Mouse (Mus musculus) activated CD4-positive, CD25-positive, alpha-beta regulatory T cell, adult 4 months (primary cell): ENCODE measurements around the gene Pqlc2. TPM values are rescaled to one million over a fixed set of nuclear protein-coding genes. Genes with fewer than 3 reads are reported as not detected.
A peak's percentile ranks its signal among the peaks of the same experiment; 100 is the strongest.

ENCODE experiments used
- ATAC-seq: one replicate; pipeline ENCODE4 v1.8.0; 2017
- polyA plus RNA-seq, 2 experiments: library from polyadenylated mRNA; unstranded; fragments of 100-300 nt; shearing (Covaris generic); gene quantifications; one replicate each; pipeline ENCODE4 v1.2.1; 2017

The Pqlc2 gene
- polyA plus RNA-seq, 2 experiments from 2014 or later = 7.6 to 9.9 TPM

- ATAC-seq = no peak
Observed at GRCm38 (mm10) chr4:139302241-139302640, 8.3 kb downstream of the Pqlc2 start.

DNA sequence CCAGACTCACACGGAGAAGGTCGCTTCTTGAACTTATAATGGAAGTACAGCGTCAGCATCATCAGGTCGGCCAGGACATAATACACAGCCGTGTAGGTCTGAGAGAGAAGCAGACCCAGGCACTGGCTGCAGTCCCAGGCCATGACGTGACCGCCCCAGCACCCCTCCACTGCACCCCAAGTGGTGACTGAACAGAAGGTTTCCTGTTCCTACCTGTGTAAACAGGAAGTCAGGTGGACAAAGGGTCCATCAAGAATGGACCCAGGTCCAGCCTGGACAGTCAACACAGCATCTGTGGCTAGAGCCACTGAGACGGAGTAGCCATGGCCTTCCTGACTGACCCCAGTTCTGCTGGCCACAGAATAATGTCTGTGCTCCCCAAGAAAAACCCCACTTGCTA, 8.7 kb downstream of the Pqlc2 start:
- ATAC-seq = no peak

DNA sequence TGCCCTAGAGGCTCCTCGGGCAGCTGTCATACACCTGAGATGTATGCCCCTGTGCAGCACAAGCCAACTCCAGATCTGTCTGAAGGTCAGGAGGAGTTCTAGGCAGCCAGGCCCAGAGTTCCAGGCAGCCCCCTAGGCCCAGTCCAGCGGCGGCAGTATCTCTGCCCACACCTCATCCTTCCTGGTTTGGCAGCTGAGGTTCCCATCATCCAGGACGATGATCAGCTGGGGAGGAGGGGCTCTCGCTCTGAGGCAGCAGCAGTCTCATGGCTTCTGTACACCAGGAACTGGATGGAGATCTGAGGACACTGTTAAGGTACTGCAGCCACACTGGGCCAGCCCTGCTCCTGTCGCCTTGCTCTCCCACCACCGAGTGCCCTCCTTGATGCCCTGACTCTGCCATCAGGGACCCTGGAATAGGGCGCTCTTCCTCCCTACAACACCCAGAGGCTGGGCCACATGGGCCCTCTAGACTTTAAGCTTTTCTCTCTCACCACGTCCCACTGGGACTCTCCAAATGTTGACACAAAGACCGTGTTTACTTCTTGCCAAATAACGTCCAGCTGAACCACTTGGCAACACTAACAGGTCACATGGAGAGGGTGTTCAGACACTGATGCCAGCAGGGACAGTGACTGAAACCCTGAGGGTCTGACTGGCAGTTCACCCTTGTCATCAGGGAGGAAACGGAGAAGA, 11.7 kb downstream of the Pqlc2 start:
- ATAC-seq = no peak

DNA sequence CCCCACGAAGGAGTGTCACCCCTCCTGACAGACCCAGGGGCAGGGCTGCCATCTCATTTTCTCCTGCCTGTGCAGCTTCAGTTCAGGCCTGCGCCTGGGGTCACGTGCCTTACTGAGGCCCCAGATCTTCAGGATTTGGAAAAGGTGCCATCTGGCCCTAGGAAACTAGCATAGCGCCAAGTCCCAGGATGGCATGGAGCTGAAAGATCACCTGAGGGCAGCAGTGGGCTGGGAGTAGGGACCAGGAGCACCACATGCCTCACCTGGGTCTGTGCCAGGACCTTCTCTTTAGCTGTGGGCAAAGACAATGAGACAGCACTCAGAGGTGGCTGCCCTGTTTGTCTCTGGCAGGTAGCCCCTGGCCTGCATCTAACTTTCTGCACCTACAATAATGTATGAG, 12.9 kb downstream of the Pqlc2 start:
- no peak for ATAC-seq

DNA sequence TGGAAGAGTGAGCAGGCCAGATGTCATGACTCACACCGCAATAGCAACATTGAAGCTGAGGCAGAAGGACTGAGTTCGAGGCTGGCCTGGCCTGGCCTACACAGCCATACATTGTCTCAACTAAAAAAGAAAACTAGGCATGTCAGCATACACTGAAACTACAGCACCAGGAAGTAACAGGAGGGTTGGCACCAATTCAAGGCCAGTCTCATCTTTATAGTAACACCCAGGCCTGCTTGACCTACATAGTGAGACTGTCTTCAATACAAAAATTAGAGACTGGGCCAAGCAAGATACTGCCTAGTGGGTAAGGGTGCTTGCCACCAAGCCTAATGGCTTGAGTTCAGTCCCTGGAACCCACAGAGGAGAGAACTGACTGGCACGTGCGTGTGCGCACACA, 18.5 kb downstream of the Pqlc2 start:
- no peak for ATAC-seq

DNA sequence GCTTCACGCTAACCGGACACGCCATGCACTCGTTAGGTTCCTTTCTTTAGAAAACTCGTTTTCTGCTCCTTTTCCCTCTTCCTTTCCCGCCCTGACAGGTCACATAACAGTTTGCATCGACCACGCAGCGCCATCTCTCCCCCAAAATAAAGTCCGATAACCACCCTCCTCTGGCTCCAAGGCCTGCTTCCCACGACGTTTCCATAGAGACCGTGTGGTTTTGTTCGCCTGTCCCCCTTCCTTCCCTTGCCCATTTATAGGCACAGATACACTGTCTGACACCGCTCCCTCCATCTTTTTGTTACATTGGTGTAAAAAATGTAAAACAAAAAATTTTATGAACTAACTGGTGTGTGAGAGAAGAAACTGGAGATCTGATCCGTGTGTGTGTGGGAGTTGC, 19.4 kb downstream of the Pqlc2 start:
- no peak for ATAC-seq

GRCm38 (mm10) chr4:139289017-139289416, 21.5 kb downstream of the Pqlc2 start:
- no peak for ATAC-seq

- ATAC-seq = peak; percentile 66
Observed at GRCm38 (mm10) chr4:139287122-139287863, 23.2 kb downstream of the Pqlc2 start.

GRCm38 (mm10) chr4:139286234-139286633, 24.3 kb downstream of the Pqlc2 start:
- ATAC-seq = no peak

- ATAC-seq = no peak
Observed at GRCm38 (mm10) chr4:139284877-139285276, 25.6 kb downstream of the Pqlc2 start.

GRCm38 (mm10) chr4:139282955-139283417, 27.5 kb downstream of the Pqlc2 start:
- no peak for ATAC-seq

DNA sequence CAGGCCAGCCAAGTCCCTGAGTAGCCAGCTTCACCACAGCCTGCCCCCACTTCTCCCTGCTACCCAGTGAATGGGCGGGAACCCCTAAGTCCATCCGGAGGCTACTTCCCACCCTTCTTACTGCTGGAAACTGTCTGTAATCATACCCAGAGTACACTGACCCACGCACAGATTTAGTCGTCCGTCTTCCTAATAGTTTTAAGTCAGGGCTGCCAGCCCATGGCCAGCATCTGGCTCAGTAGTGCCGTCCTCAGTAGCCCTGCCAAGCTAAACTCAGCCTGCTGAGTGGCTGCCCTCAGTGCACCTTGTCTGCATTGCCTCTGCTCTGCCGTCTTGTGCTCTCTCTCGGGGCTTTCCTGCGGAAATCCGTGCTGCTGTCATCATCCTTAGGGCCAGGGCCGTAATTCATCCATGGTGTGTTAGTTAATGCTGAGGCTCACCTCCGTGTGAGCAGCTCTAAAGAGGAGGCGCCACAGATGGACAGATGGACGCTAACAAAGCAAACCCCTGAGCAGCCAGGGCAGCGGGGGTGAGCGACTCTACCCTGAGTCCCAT, 28.6 kb downstream of the Pqlc2 start:
- no peak for ATAC-seq

DNA sequence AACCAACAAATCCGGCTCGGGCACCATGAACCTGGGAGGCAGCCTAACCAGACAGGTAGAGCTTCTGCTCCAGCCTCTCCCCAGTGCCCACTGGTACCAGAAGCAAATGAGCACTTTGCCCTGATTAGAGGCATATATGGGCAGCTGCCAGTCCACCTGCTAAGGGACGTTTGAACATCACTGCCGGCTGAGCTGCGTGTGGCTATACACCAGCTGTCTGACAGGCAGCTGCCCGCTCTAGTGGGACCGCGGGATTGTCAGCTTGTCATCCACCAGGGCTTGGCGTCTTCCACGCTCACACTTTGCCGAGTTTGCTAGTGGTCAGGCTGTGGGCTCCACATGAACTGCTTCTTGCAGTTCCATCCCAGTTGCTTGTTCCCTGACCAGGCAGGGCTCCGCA, 30.0 kb downstream of the Pqlc2 start:
- ATAC-seq = no peak

DNA sequence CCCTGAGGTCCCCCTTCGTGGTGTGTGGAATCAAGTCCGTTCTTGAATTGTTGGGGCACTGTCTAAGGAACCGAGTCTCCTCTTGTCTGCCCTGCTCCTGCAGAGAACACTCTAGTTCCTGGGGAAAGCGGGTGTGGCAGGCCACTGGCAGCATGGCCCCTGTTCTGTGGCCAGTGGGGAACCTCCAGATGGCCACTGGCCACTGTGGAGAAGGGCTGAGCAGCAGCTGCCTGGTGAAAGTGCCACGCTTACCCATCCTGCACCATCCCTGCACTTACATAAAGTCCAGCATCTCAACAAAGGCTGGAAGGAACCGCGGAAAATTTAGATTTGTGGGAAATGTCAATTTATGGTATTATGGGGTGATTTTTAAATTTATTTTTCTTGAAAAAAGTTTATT, 34.1 kb downstream of the Pqlc2 start:
- no peak for ATAC-seq

- no peak for ATAC-seq
Observed at GRCm38 (mm10) chr4:139274573-139274972, 35.9 kb downstream of the Pqlc2 start.

GRCm38 (mm10) chr4:139272951-139273680, 37.4 kb downstream of the Pqlc2 start:
- no peak for ATAC-seq

- ATAC-seq = no peak
Observed at GRCm38 (mm10) chr4:139271562-139271961, 38.9 kb downstream of the Pqlc2 start.

DNA sequence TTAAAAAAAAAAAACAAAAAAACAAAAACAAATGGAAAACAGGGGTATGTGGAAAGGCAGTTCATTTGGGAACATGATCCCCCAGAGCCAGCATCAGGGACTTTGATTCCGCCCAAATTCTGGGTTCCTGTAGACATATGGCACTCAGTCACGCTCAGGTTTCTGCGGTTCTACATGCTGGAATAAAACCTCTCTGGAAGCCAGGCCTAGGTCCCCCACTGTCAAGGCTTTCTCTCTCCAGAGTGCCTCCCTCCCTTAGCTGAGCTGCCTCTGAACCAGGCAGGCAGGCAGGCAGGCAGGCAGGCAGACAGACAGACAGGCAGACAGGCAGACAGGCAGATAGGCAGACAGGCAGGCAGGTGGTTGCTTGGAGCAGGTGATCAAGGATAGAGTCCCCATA, 40.3 kb downstream of the Pqlc2 start:
- ATAC-seq = no peak

DNA sequence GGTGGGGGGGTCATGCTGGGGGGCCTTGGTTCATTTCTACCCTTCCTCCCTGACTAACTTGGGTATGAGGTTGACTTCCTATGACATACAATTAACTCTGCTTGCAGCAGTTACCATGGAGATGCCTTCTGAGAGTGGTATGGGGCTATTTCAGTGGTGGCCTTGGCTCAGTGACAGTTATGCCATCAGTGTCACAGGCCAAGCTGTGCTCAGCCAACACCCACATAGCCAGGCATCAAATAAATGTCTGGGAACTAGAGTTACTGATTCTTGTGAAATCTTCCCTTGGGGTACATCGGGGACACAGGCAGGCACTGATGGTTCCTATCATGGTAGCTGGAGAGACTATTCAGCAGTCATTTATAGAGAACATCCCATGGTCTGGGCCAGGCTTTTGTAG, 42.3 kb downstream of the Pqlc2 start:
- ATAC-seq = no peak

DNA sequence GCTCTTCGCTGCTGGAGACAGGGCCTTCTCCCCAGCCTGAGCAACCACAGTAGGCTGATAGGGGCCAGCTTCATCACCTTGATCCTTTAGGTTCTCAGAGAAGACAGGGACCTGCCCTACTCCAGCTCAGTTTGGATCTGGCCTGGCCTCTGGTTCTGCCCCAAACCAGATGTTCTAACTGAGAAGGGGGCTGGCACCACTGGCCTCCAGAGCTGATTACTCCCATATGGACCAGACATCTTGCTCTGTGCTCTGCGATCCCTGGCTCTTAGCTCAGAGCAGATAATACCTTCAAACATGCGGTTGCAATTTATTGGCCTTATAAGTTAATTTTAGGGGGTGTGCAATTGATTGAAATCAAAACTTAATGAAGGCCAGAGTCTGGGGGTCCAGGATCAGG, 43.2 kb downstream of the Pqlc2 start:
- no peak for ATAC-seq

- no peak for ATAC-seq
Observed at GRCm38 (mm10) chr4:139266500-139266865, 44.0 kb downstream of the Pqlc2 start.

GRCm38 (mm10) chr4:139265783-139266499, 44.6 kb downstream of the Pqlc2 start:
- ATAC-seq = no peak

- no peak for ATAC-seq
Observed at GRCm38 (mm10) chr4:139262981-139263380, 47.5 kb downstream of the Pqlc2 start.
